Mouse (Mus musculus) ES-Bruce4 (cell line): Measurements from ENCODE around the gene Dlx1. TPM values are rescaled to one million over a fixed set of nuclear protein-coding genes. Genes with fewer than 3 reads are reported as not detected.

Source experiments
- H3K27ac ChIP-seq: 2 replicates; pipeline ENCODE4 v1.5.1; 2012; ENCODE audit warnings: low read length, inconsistent platforms; ENCODE audit not compliant: insufficient read depth
- H3K27me3 ChIP-seq: 2 replicates; pipeline ENCODE4 v1.6.1; 2012; ENCODE audit warnings: mild to moderate bottlenecking, low read length, inconsistent platforms; ENCODE audit not compliant: control insufficient read depth, poor library complexity, insufficient read depth, severe bottlenecking
- H3K36me3 ChIP-seq: 2 replicates; pipeline ENCODE4 v1.6.1; 2012; ENCODE audit warnings: inconsistent platforms, mild to moderate bottlenecking, low read length, moderate library complexity; ENCODE audit not compliant: control insufficient read depth, poor library complexity, insufficient read depth, severe bottlenecking
- H3K4me1 ChIP-seq: one replicate; pipeline ENCODE4 v1.8.1; 2011; ENCODE audit warnings: low read length; ENCODE audit not compliant: control insufficient read depth, insufficient read depth
- H3K4me3 ChIP-seq: 2 replicates; pipeline ENCODE4 v1.5.1; 2011; ENCODE audit warnings: low read depth, mild to moderate bottlenecking, low read length
- H3K9ac ChIP-seq: 2 replicates; pipeline ENCODE4 v1.6.1; 2012; ENCODE audit warnings: low read depth, mild to moderate bottlenecking, inconsistent platforms; ENCODE audit not compliant: poor library complexity, severe bottlenecking
- H3K9me3 ChIP-seq: replicated peaks from 2 replicates; pipeline ENCODE4 v1.6.1; 2012; ENCODE audit warnings: mild to moderate bottlenecking, low read length, inconsistent platforms; ENCODE audit not compliant: control insufficient read depth, poor library complexity, insufficient read depth, severe bottlenecking
- CTCF ChIP-seq: IDR thresholded peaks from one replicate; pipeline ENCODE4 v1.8.1; 2011; ENCODE audit warnings: low read depth, low read length
- EP300 ChIP-seq: IDR thresholded peaks from 2 replicates; pipeline ENCODE4 v1.6.1; 2011; ENCODE audit warnings: low read depth, low read length; ENCODE audit not compliant: insufficient read depth
- POLR2A ChIP-seq: IDR thresholded peaks from one replicate; pipeline ENCODE4 v1.8.1; 2011; ENCODE audit warnings: low read length; ENCODE audit not compliant: insufficient read depth
- polyA plus RNA-seq: library from polyadenylated mRNA; stranded (reverse); fragments of >200 nt; gene quantifications from 2 replicates; pipeline ENCODE4 v1.2.4, GENCODE M21; 2011; ENCODE audit warnings: low read depth; ENCODE audit not compliant: missing spikeins, insufficient read depth, insufficient read length

The Dlx1 gene
- polyA plus RNA-seq, 1 experiment, result not detected

DNA sequence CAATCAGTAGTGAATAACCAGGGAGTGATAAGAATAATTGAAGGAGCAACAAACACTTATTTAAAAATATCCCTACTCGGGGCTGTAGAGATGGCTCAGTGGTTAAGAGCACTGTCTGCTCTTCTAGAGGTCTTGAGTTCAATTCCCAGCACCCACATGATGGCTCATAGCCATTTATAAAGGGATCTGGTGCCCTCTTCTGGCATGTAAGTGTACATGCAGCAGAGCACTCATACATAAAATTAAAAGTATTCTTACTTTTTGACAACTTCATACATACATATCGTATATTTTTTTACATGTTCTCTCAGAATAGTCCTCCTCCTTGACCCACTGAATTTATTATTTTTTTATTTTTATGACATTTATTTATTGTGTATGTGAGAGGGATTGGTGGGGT lies 49.1 kb downstream of the Dlx1 start:
- H3K27me3 ChIP-seq, result no peaks in the 10 kb centered on the region; the same call in 1 of the 2 replicates
- H3K9me3 ChIP-seq, result no peaks in the 10 kb centered on the region; the same call in 1 of the 2 replicates
- H3K27ac ChIP-seq, result no peak overlapping the region
- TF ChIP-seq CTCF (no peak), POLR2A (no peak), EP300 (no peak)
- H3K36me3 ChIP-seq, result no peaks in the 10 kb centered on the region
- H3K4me1 ChIP-seq, result no peaks in the 10 kb centered on the region
- H3K4me3 ChIP-seq, result no peak overlapping the region
- no peak overlapping the region for H3K9ac ChIP-seq

DNA sequence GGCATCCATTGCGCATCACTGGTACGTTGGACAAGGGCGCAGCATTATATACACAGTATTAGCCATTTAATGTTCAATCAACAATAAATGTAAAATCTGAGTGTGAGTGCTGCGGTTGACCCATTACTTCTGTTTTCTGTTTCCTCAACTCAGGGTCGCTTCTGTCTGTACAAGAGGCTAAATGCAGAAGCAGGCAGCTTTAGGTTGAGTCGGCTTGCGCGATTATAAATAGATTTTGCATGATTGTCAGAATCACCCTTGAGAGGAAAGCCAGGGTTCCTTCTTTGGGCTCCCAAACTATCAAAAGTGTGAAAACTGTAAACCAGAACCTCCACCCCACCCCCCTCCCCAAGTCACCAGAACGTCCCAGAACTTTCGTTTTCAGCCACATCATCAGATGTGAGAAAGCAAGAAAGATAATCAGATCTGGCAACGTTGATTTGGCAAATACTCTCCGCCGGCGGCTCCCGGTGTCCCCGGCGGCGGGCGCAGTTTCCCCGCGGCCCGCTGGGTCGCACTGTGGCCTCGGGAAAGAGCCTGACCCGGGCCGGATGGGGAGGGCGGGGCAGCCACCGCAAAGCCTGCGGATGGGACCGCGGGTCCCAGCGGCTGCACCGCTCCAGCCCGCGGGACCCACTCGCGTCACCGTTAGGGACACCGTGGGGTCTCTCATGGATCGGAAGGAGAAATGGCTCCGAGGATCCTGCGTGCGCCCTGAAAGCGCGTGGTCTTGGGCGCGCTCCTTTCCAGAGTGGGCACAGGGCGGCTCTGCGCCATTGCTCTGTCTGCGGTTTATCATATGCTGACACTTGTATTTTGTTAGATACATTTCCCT lies 52.9 kb downstream of the Dlx1 start:
- peak; percentile 38 for TF ChIP-seq CTCF
- no peak for TF ChIP-seq EP300
- peak overlapping the region; percentile 19; the same call in 1 of the 2 replicates for H3K9ac ChIP-seq
- no peaks in the 10 kb centered on the region for H3K4me1 ChIP-seq
- H3K27me3 ChIP-seq, result no peaks in the 10 kb centered on the region; the same call in 1 of the 2 replicates
- no peak overlapping the region for H3K27ac ChIP-seq
- H3K4me3 ChIP-seq, result peak overlapping the region; percentile 70
- H3K36me3 ChIP-seq, result no peaks in the 10 kb centered on the region
- no peaks in the 10 kb centered on the region for H3K9me3 ChIP-seq

DNA sequence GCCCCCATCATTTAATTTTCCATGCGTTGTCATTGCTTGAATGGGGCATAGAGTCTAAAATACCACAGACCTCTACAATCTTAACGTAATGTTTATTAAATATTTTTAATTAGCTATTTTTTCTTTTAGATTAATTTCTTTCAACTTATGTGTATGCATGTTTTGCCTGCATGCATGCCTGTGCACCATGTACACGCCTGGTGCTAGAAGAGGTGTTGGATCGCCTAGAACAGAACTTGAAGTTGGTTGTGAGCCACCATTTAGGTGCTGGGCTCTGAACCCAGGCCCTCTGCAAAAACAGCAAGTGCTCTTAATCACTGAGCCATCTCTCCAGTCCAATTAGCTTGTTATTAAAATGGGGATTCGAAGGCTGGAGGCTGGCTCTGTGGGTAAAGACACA lies 53.6 kb downstream of the Dlx1 start:
- H3K36me3 ChIP-seq, result no peaks in the 10 kb centered on the region
- peak overlapping the region; percentile 19; the same call in 1 of the 2 replicates for H3K9ac ChIP-seq
- H3K27me3 ChIP-seq, result no peaks in the 10 kb centered on the region; the same call in 1 of the 2 replicates
- H3K4me1 ChIP-seq, result no peaks in the 10 kb centered on the region
- TF ChIP-seq EP300 (no peak), POLR2A (no peak), CTCF (no peak)
- no peak overlapping the region for H3K27ac ChIP-seq
- no peaks in the 10 kb centered on the region for H3K9me3 ChIP-seq
- no peak overlapping the region for H3K4me3 ChIP-seq

Other genes starting within 250 kb of the Dlx1 start
- 80.0 and 89.2 TPM in 2 replicates for gene Slc25a12, start 160.4 kb upstream of the Dlx1 start, polyA plus RNA-seq
- 659 and 692 TPM in 2 replicates for gene Hat1, start 139.2 kb upstream of the Dlx1 start, polyA plus RNA-seq
- gene Metap1d, start 74.8 kb upstream of the Dlx1 start, polyA plus RNA-seq, result 13.0 and 13.6 TPM in 2 replicates
- not detected in 2 replicates for gene Dlx2, start 18.6 kb downstream of the Dlx1 start, polyA plus RNA-seq
- 143 and 151 TPM in 2 replicates for gene Itga6, start 217.5 kb downstream of the Dlx1 start, polyA plus RNA-seq